Mouse (Mus musculus) adrenal gland, postnatal 10 days (tissue): ENCODE data around the gene Ppil6. TPM values are rescaled to one million over a fixed set of nuclear protein-coding genes. Genes with fewer than 3 reads are reported as not detected.

Experiments used
- total RNA-seq, 2 experiments: library from RNA; stranded (reverse); gene quantifications; 2 replicates each; pipeline ENCODE4 v1.2.3; 2021

Ppil6 gene
- total RNA-seq, 2 experiments from 2014 or later = 0.33 to 1.1 TPM

Other genes starting within 250 kb of the Ppil6 start
- 10 to 100 TPM; 13.3 to 16.4 TPM for gene Fig4, start 187.2 kb upstream of the Ppil6 start, total RNA-seq
- not detected for gene Ak9, start 186.5 kb upstream of the Ppil6 start, total RNA-seq
- 10 to 100 TPM; 15.5 to 18.9 TPM for gene Zbtb24, start 40.1 kb upstream of the Ppil6 start, total RNA-seq
- 10 to 100 TPM; 15.2 to 19.0 TPM for gene Mical1, start 14.1 kb upstream of the Ppil6 start, total RNA-seq
- 10 to 100 TPM; 23.6 to 29.0 TPM for gene Smpd2, start 70 bp upstream of the Ppil6 start, total RNA-seq
- 100 to 1,000 TPM; 181 to 183 TPM for gene Cd164, start 29.0 kb downstream of the Ppil6 start, total RNA-seq
- gene Ccdc162, start 226.2 kb downstream of the Ppil6 start, total RNA-seq = under 1 TPM; 0.55 to 0.66 TPM